Mouse (Mus musculus): ENCODE measurements around the gene Notch2. TPM values are rescaled to one million over a fixed set of nuclear protein-coding genes. Genes with fewer than 3 reads are reported as not detected.

Gene Notch2
- polyA plus RNA-seq, 1 experiment from 2014 or later, result 31.1 TPM

- Histone ChIP-seq H3K4me2 (replicated peaks; ENCODE audit: low read depth, low read length) (no peak overlapping the region), H3K9ac (replicated peaks; ENCODE audit: low read length) (no peak overlapping the region), H3K9me3 (ENCODE audit: low read length) (no peaks in the 10 kb centered on the region), H3K36me3 (ENCODE audit: insufficient read depth, low read length) (peaks cover 32% of the 10 kb centered on the region), H3K27me3 (ENCODE audit: insufficient read depth, low read length) (no peaks in the 10 kb centered on the region), H3K27ac (ENCODE audit: low read length) (peak overlapping the region; percentile 87), H3K4me3 (ENCODE audit: low read length) (no peak overlapping the region), H3K4me1 (ENCODE audit: insufficient read depth, low read length) (peaks cover 50% of the 10 kb centered on the region)
- WGBS, result 60% methylated on average over 4 of the region's 4 CpGs
- 0 out of 2 replicates have a peak, but pooled peaks have one; percentile 4 for ATAC-seq (ENCODE audit: low FRiP score, low TSS enrichment)
Observed at GRCm38 (mm10) chr3:98086441-98086840, 73.1 kb downstream of the Notch2 start.

GRCm38 (mm10) chr3:98086860-98087259, 73.5 kb downstream of the Notch2 start:
- WGBS, result 58% methylated on average over 5 of the region's 5 CpGs
- Histone ChIP-seq H3K9ac (replicated peaks; ENCODE audit: low read length) (no peak overlapping the region), H3K9me3 (ENCODE audit: low read length) (no peaks in the 10 kb centered on the region), H3K27me3 (ENCODE audit: insufficient read depth, low read length) (no peaks in the 10 kb centered on the region), H3K4me1 (ENCODE audit: insufficient read depth, low read length) (peaks cover 50% of the 10 kb centered on the region), H3K27ac (ENCODE audit: low read length) (peak overlapping the region; percentile 87), H3K4me3 (ENCODE audit: low read length) (no peak overlapping the region), H3K36me3 (ENCODE audit: insufficient read depth, low read length) (peaks cover 29% of the 10 kb centered on the region), H3K4me2 (replicated peaks; ENCODE audit: low read depth, low read length) (no peak overlapping the region)
- no peak for ATAC-seq (ENCODE audit: low FRiP score, low TSS enrichment)

GRCm38 (mm10) chr3:98087551-98087950, 74.2 kb downstream of the Notch2 start:
- WGBS, result 89% methylated on average over 3 of the region's 3 CpGs
- H3K36me3 ChIP-seq (ENCODE audit: insufficient read depth, low read length), result peaks cover 24% of the 10 kb centered on the region
- H3K27me3 ChIP-seq (ENCODE audit: insufficient read depth, low read length), result no peaks in the 10 kb centered on the region
- H3K27ac ChIP-seq (ENCODE audit: low read length), result no peak overlapping the region
- no peak overlapping the region for H3K9ac ChIP-seq (replicated peaks; ENCODE audit: low read length)
- H3K9me3 ChIP-seq (ENCODE audit: low read length), result no peaks in the 10 kb centered on the region
- no peak for ATAC-seq (ENCODE audit: low FRiP score, low TSS enrichment)
- H3K4me3 ChIP-seq (ENCODE audit: low read length), result no peak overlapping the region
- peaks cover 50% of the 10 kb centered on the region for H3K4me1 ChIP-seq (ENCODE audit: insufficient read depth, low read length)
- H3K4me2 ChIP-seq (replicated peaks; ENCODE audit: low read depth, low read length), result no peak overlapping the region

GRCm38 (mm10) chr3:98089702-98090101, 76.4 kb downstream of the Notch2 start:
- peaks cover 49% of the 10 kb centered on the region for H3K4me1 ChIP-seq (ENCODE audit: insufficient read depth, low read length)

GRCm38 (mm10) chr3:98090129-98090528, 76.8 kb downstream of the Notch2 start:
- 72% methylated on average over 8 of the region's 8 CpGs for WGBS
- Histone ChIP-seq H3K4me2 (replicated peaks; ENCODE audit: low read depth, low read length) (no peak overlapping the region), H3K9me3 (ENCODE audit: low read length) (no peaks in the 10 kb centered on the region), H3K27ac (ENCODE audit: low read length) (no peak overlapping the region; the same call in 1 of the 2 replicates), H3K27me3 (ENCODE audit: insufficient read depth, low read length) (no peaks in the 10 kb centered on the region), H3K9ac (replicated peaks; ENCODE audit: low read length) (no peak overlapping the region), H3K4me1 (ENCODE audit: insufficient read depth, low read length) (peaks cover 45% of the 10 kb centered on the region), H3K4me3 (ENCODE audit: low read length) (no peak overlapping the region), H3K36me3 (ENCODE audit: insufficient read depth, low read length) (peaks cover 16% of the 10 kb centered on the region)
- ATAC-seq (ENCODE audit: low FRiP score, low TSS enrichment), result no peak

More at GRCm38 (mm10) chr3:98089702-98090101, 76.4 kb downstream of the Notch2 start:
- 78% methylated on average over 5 of the region's 5 CpGs for WGBS
- ATAC-seq (ENCODE audit: low FRiP score, low TSS enrichment), result no peak
- Histone ChIP-seq H3K27me3 (ENCODE audit: insufficient read depth, low read length) (no peaks in the 10 kb centered on the region), H3K36me3 (ENCODE audit: insufficient read depth, low read length) (peaks cover 16% of the 10 kb centered on the region), H3K4me2 (replicated peaks; ENCODE audit: low read depth, low read length) (no peak overlapping the region), H3K4me3 (ENCODE audit: low read length) (no peak overlapping the region), H3K27ac (ENCODE audit: low read length) (peak overlapping the region; percentile 62; the same call in 1 of the 2 replicates), H3K9me3 (ENCODE audit: low read length) (no peaks in the 10 kb centered on the region), H3K9ac (replicated peaks; ENCODE audit: low read length) (no peak overlapping the region)

GRCm38 (mm10) chr3:98092680-98093370, 79.5 kb downstream of the Notch2 start:
- Histone ChIP-seq H3K27me3 (ENCODE audit: insufficient read depth, low read length) (no peaks in the 10 kb centered on the region), H3K4me1 (ENCODE audit: insufficient read depth, low read length) (peaks cover 30% of the 10 kb centered on the region), H3K4me3 (ENCODE audit: low read length) (no peak overlapping the region), H3K36me3 (ENCODE audit: insufficient read depth, low read length) (peaks cover 16% of the 10 kb centered on the region), H3K4me2 (replicated peaks; ENCODE audit: low read depth, low read length) (no peak overlapping the region), H3K9ac (replicated peaks; ENCODE audit: low read length) (no peak overlapping the region), H3K27ac (ENCODE audit: low read length) (no peak overlapping the region), H3K9me3 (ENCODE audit: low read length) (no peaks in the 10 kb centered on the region)
- 78% methylated on average over 10 of the region's 10 CpGs for WGBS
- ATAC-seq (ENCODE audit: low FRiP score, low TSS enrichment), result no peak

GRCm38 (mm10) chr3:98093954-98094353, 80.6 kb downstream of the Notch2 start:
- 79% methylated on average over 5 of the region's 5 CpGs for WGBS
- Histone ChIP-seq H3K9ac (replicated peaks; ENCODE audit: low read length) (no peak overlapping the region), H3K27me3 (ENCODE audit: insufficient read depth, low read length) (no peaks in the 10 kb centered on the region), H3K4me3 (ENCODE audit: low read length) (no peak overlapping the region), H3K27ac (ENCODE audit: low read length) (no peak overlapping the region), H3K9me3 (ENCODE audit: low read length) (no peaks in the 10 kb centered on the region), H3K4me1 (ENCODE audit: insufficient read depth, low read length) (peaks cover 28% of the 10 kb centered on the region), H3K36me3 (ENCODE audit: insufficient read depth, low read length) (peaks cover 27% of the 10 kb centered on the region), H3K4me2 (replicated peaks; ENCODE audit: low read depth, low read length) (no peak overlapping the region)
- no peak for ATAC-seq (ENCODE audit: low FRiP score, low TSS enrichment)

- WGBS, result 62% methylated on average over 17 of the region's 17 CpGs
Observed at GRCm38 (mm10) chr3:98094629-98095583, 81.6 kb downstream of the Notch2 start.

GRCm38 (mm10) chr3:98096981-98097380, 83.7 kb downstream of the Notch2 start:
- Histone ChIP-seq H3K36me3 (ENCODE audit: insufficient read depth, low read length) (peaks cover 45% of the 10 kb centered on the region), H3K27ac (ENCODE audit: low read length) (no peak overlapping the region)
- 92% methylated on average over 7 of the region's 7 CpGs for WGBS

More at GRCm38 (mm10) chr3:98094629-98095583, 81.6 kb downstream of the Notch2 start:
- Histone ChIP-seq H3K36me3 (ENCODE audit: insufficient read depth, low read length) (peaks cover 28% of the 10 kb centered on the region), H3K9me3 (ENCODE audit: low read length) (no peaks in the 10 kb centered on the region), H3K4me3 (ENCODE audit: low read length) (no peak overlapping the region), H3K27ac (ENCODE audit: low read length) (0 out of 2 replicates have a peak overlapping the region, but pooled peaks have one; percentile 11), H3K4me2 (replicated peaks; ENCODE audit: low read depth, low read length) (no peak overlapping the region), H3K27me3 (ENCODE audit: insufficient read depth, low read length) (no peaks in the 10 kb centered on the region), H3K4me1 (ENCODE audit: insufficient read depth, low read length) (peaks cover 22% of the 10 kb centered on the region), H3K9ac (replicated peaks; ENCODE audit: low read length) (no peak overlapping the region)
- no peak for ATAC-seq (ENCODE audit: low FRiP score, low TSS enrichment)

More at GRCm38 (mm10) chr3:98096981-98097380, 83.7 kb downstream of the Notch2 start:
- Histone ChIP-seq H3K9ac (replicated peaks; ENCODE audit: low read length) (no peak overlapping the region), H3K4me3 (ENCODE audit: low read length) (no peak overlapping the region), H3K4me2 (replicated peaks; ENCODE audit: low read depth, low read length) (no peak overlapping the region), H3K4me1 (ENCODE audit: insufficient read depth, low read length) (peaks cover 20% of the 10 kb centered on the region), H3K9me3 (ENCODE audit: low read length) (no peaks in the 10 kb centered on the region), H3K27me3 (ENCODE audit: insufficient read depth, low read length) (no peaks in the 10 kb centered on the region)
- no peak for ATAC-seq (ENCODE audit: low FRiP score, low TSS enrichment)

Data from kidney, embryonic 16.5 days (tissue).